Mouse (Mus musculus): ENCODE results near the gene Faah. TPM values are rescaled to one million over a fixed set of nuclear protein-coding genes. Genes with fewer than 3 reads are reported as not detected.

Gene Faah
- polyA plus RNA-seq, 1 experiment from 2014 or later: 15.5 TPM

GRCm38 (mm10) chr4:116048130-116048920 is 30.6 kb upstream of the Faah start:
- H3K4me3 ChIP-seq (replicated peaks; ENCODE audit: low read depth, low read length): no peak overlapping the region
- ATAC-seq (ENCODE audit: low FRiP score, low TSS enrichment): no peak
- no peak overlapping the region for H3K9ac ChIP-seq (replicated peaks; ENCODE audit: low read length)
- H3K4me1 ChIP-seq (ENCODE audit: control insufficient read depth, insufficient read depth, low read length): peaks cover 8% of the 10 kb centered on the region; the same call in 1 of the 2 replicates
- 84% methylated on average over 7 of the region's 7 CpGs for WGBS
- no peaks in the 10 kb centered on the region for H3K27me3 ChIP-seq (ENCODE audit: control insufficient read depth, insufficient read depth, low read length)
- no peak overlapping the region for H3K4me2 ChIP-seq (ENCODE audit: low read length)
- H3K9me3 ChIP-seq (ENCODE audit: control insufficient read depth, low read length): no peaks in the 10 kb centered on the region
- no peak overlapping the region for H3K27ac ChIP-seq (replicated peaks; ENCODE audit: low read depth, low read length)
- peaks cover 11% of the 10 kb centered on the region for H3K36me3 ChIP-seq (ENCODE audit: control insufficient read depth, insufficient read depth, low read length)
- DNase-seq: no peak

DNA sequence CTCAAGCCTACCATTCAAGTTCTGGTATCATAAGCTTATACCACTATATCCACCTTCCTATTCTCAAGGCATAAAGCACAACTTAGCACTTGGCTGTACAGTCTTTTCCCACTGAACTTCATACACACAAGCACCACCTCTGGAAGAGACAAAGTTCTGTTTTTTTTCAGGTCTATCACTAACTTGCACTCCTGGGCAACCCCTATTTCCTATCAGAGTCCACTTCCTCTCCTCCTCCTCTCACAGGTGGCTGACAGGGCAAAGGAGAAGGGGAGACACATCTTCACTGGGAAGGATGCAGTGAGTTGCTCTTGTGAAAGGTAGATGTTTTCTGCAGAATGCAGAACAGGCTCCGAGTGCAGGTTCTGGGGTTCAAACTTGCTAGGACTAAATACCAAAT is 30.0 kb upstream of the Faah start:
- WGBS: 98% methylated on average over 1 of the region's 1 CpGs

DNA sequence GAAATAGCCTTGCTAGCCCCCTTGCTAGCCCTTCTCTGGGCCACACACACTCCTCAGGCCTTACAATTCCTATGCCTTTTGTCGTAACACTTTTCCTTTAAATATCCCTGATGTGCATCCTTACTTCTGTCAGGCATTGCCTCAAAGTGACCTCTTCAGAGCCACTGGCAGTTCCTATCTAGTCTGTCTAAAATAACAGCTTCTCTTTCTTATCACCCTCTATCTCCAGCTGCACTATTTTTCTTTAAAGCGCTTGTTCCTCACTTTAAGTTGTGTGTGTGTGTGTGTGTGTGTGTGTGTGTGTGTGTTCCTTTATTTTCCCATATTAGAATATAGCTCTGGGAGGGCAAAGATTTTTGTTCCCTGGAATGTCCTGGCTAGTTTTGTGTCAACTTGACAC is 28.9 kb upstream of the Faah start:
- WGBS: 94% methylated on average over 2 of the region's 2 CpGs
- ATAC-seq (ENCODE audit: low FRiP score, low TSS enrichment): no peak
- H3K27ac ChIP-seq (replicated peaks; ENCODE audit: low read depth, low read length): no peak overlapping the region
- peaks cover 15% of the 10 kb centered on the region for H3K36me3 ChIP-seq (ENCODE audit: control insufficient read depth, insufficient read depth, low read length)
- H3K27me3 ChIP-seq (ENCODE audit: control insufficient read depth, insufficient read depth, low read length): no peaks in the 10 kb centered on the region
- H3K9me3 ChIP-seq (ENCODE audit: control insufficient read depth, low read length): no peaks in the 10 kb centered on the region
- no peak for DNase-seq
- H3K4me3 ChIP-seq (replicated peaks; ENCODE audit: low read depth, low read length): no peak overlapping the region
- no peaks in the 10 kb centered on the region for H3K4me1 ChIP-seq (ENCODE audit: control insufficient read depth, insufficient read depth, low read length)
- no peak overlapping the region for H3K9ac ChIP-seq (replicated peaks; ENCODE audit: low read length)
- no peak overlapping the region for H3K4me2 ChIP-seq (ENCODE audit: low read length)

More for the DNA sequence above, 30.0 kb upstream of the Faah start:
- H3K4me3 ChIP-seq (replicated peaks; ENCODE audit: low read depth, low read length): no peak overlapping the region
- peaks cover 15% of the 10 kb centered on the region for H3K36me3 ChIP-seq (ENCODE audit: control insufficient read depth, insufficient read depth, low read length)
- H3K9me3 ChIP-seq (ENCODE audit: control insufficient read depth, low read length): no peaks in the 10 kb centered on the region
- no peak overlapping the region for H3K4me2 ChIP-seq (ENCODE audit: low read length)
- ATAC-seq (ENCODE audit: low FRiP score, low TSS enrichment): no peak
- H3K27me3 ChIP-seq (ENCODE audit: control insufficient read depth, insufficient read depth, low read length): no peaks in the 10 kb centered on the region
- H3K27ac ChIP-seq (replicated peaks; ENCODE audit: low read depth, low read length): no peak overlapping the region
- no peak for DNase-seq
- H3K9ac ChIP-seq (replicated peaks; ENCODE audit: low read length): no peak overlapping the region
- H3K4me1 ChIP-seq (ENCODE audit: control insufficient read depth, insufficient read depth, low read length): peaks cover 5% of the 10 kb centered on the region; the same call in 1 of the 2 replicates

DNA sequence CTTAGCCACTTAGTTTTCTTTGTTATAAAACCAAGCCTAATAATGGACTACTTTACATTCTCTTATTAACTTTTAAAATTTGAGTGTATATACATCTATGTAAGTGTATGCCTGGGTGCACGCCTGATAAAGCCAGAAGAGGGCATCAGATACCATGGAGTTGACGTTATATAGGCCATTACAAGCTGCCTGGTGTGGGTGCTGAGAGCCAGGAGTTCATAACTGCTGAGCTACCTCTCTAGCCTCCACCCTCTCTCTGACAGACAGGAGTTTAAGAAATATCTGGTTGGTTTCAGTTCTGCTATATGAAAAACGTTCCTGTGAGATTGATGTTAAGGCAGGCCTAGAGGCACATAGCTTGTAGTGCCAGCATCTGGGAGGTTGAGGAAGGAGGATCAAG is 24.5 kb upstream of the Faah start:
- H3K4me1 ChIP-seq (ENCODE audit: control insufficient read depth, insufficient read depth, low read length): no peaks in the 10 kb centered on the region
- DNase-seq: no peak
- no peaks in the 10 kb centered on the region for H3K9me3 ChIP-seq (ENCODE audit: control insufficient read depth, low read length)
- peaks cover 16% of the 10 kb centered on the region; the same call in 1 of the 2 replicates for H3K36me3 ChIP-seq (ENCODE audit: control insufficient read depth, insufficient read depth, low read length)
- no peak for ATAC-seq (ENCODE audit: low FRiP score, low TSS enrichment)
- H3K4me2 ChIP-seq (ENCODE audit: low read length): no peak overlapping the region
- 79% methylated on average over 3 of the region's 3 CpGs for WGBS
- no peak overlapping the region for H3K27ac ChIP-seq (replicated peaks; ENCODE audit: low read depth, low read length)
- H3K4me3 ChIP-seq (replicated peaks; ENCODE audit: low read depth, low read length): no peak overlapping the region
- H3K9ac ChIP-seq (replicated peaks; ENCODE audit: low read length): no peak overlapping the region
- H3K27me3 ChIP-seq (ENCODE audit: control insufficient read depth, insufficient read depth, low read length): no peaks in the 10 kb centered on the region

- 100% methylated on average over 2 of the region's 2 CpGs for WGBS
- H3K27me3 ChIP-seq (ENCODE audit: control insufficient read depth, insufficient read depth, low read length): no peaks in the 10 kb centered on the region
- no peak overlapping the region for H3K4me2 ChIP-seq (ENCODE audit: low read length)
- H3K4me1 ChIP-seq (ENCODE audit: control insufficient read depth, insufficient read depth, low read length): no peaks in the 10 kb centered on the region
- no peak overlapping the region for H3K9ac ChIP-seq (replicated peaks; ENCODE audit: low read length)
- H3K36me3 ChIP-seq (ENCODE audit: control insufficient read depth, insufficient read depth, low read length): peaks cover 19% of the 10 kb centered on the region
- DNase-seq (no peak), ATAC-seq (ENCODE audit: low FRiP score, low TSS enrichment) (no peak)
- H3K4me3 ChIP-seq (replicated peaks; ENCODE audit: low read depth, low read length): no peak overlapping the region
- no peak overlapping the region for H3K27ac ChIP-seq (replicated peaks; ENCODE audit: low read depth, low read length)
- H3K9me3 ChIP-seq (ENCODE audit: control insufficient read depth, low read length): no peaks in the 10 kb centered on the region
Observed at GRCm38 (mm10) chr4:116040466-116040865, 22.7 kb upstream of the Faah start.

DNA sequence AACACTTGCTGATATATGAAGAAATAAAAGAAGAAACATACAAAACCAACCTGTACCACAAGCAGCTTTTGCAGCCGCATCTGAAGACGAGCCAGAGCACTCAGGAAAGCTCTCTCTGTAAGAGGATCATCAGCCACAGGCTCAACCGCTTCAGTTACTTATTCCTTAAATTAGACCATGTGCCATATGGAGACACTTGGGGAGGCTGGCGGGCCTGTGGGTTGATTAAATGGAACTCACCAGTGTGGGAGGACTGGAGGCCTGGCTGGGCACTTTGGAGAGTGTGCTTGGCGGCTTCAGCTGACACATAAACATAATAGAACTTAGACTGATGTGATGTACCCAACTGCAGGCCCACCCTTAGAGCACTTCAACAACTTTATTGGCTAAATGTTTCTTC is 15.6 kb upstream of the Faah start:
- Histone ChIP-seq H3K27me3 (ENCODE audit: control insufficient read depth, insufficient read depth, low read length) (no peaks in the 10 kb centered on the region), H3K27ac (replicated peaks; ENCODE audit: low read depth, low read length) (no peak overlapping the region), H3K9me3 (ENCODE audit: control insufficient read depth, low read length) (no peaks in the 10 kb centered on the region), H3K4me3 (replicated peaks; ENCODE audit: low read depth, low read length) (no peak overlapping the region), H3K4me2 (ENCODE audit: low read length) (no peak overlapping the region), H3K36me3 (ENCODE audit: control insufficient read depth, insufficient read depth, low read length) (peaks cover 20% of the 10 kb centered on the region), H3K4me1 (ENCODE audit: control insufficient read depth, insufficient read depth, low read length) (no peaks in the 10 kb centered on the region), H3K9ac (replicated peaks; ENCODE audit: low read length) (no peak overlapping the region)
- DNase-seq (no peak), ATAC-seq (ENCODE audit: low FRiP score, low TSS enrichment) (no peak)
- WGBS: 92% methylated on average over 5 of the region's 5 CpGs

DNA sequence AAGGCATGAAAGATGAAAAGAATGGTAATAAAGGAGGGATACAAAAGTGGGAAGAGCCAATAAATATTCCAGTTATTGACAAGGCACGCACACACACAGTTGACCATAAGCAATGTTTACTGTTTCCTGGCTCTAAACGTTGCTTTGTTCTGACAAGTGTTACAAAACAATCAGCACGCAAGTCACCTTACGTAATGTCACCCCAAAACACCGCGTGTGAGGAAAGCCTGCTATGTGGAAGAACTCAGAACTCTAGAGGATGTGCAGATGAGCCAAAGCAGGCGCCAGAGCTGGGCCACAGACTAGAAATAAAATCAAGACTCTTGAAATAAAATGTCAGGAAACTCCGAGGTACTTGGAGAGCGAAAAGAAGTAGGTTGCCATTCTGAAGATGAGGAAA is 15.2 kb upstream of the Faah start:
- WGBS: 89% methylated on average over 9 of the region's 9 CpGs
- no peak overlapping the region for H3K9ac ChIP-seq (replicated peaks; ENCODE audit: low read length)

GRCm38 (mm10) chr4:116017300-116017901 is 325 bp downstream of the Faah start:
- Histone ChIP-seq H3K4me3 (replicated peaks; ENCODE audit: low read depth, low read length) (peak overlapping the region; percentile 65), H3K27ac (replicated peaks; ENCODE audit: low read depth, low read length) (peak overlapping the region; percentile 76), H3K4me2 (ENCODE audit: low read length) (peak overlapping the region; percentile 94), H3K9ac (replicated peaks; ENCODE audit: low read length) (peak overlapping the region; percentile 81), H3K4me1 (ENCODE audit: control insufficient read depth, insufficient read depth, low read length) (0 out of 2 replicates have a peak, but pooled peaks cover 10% of the 10 kb centered on the region), H3K9me3 (ENCODE audit: control insufficient read depth, low read length) (no peaks in the 10 kb centered on the region), H3K27me3 (ENCODE audit: control insufficient read depth, insufficient read depth, low read length) (peaks cover 32% of the 10 kb centered on the region; the same call in 1 of the 2 replicates), H3K36me3 (ENCODE audit: control insufficient read depth, insufficient read depth, low read length) (no peaks in the 10 kb centered on the region)
- WGBS: under 1% methylated on average over 60 of the region's 60 CpGs
- DNase-seq (peak; percentile 87), ATAC-seq (ENCODE audit: low FRiP score, low TSS enrichment) (peak; percentile 87)

More for the DNA sequence above, 15.2 kb upstream of the Faah start:
- Histone ChIP-seq H3K9me3 (ENCODE audit: control insufficient read depth, low read length) (no peaks in the 10 kb centered on the region), H3K27me3 (ENCODE audit: control insufficient read depth, insufficient read depth, low read length) (no peaks in the 10 kb centered on the region), H3K4me1 (ENCODE audit: control insufficient read depth, insufficient read depth, low read length) (no peaks in the 10 kb centered on the region), H3K27ac (replicated peaks; ENCODE audit: low read depth, low read length) (no peak overlapping the region), H3K4me3 (replicated peaks; ENCODE audit: low read depth, low read length) (no peak overlapping the region), H3K36me3 (ENCODE audit: control insufficient read depth, insufficient read depth, low read length) (peaks cover 20% of the 10 kb centered on the region), H3K4me2 (ENCODE audit: low read length) (no peak overlapping the region)
- DNase-seq (no peak), ATAC-seq (ENCODE audit: low FRiP score, low TSS enrichment) (no peak)

All from midbrain, embryonic 14.5 days (tissue).